Mouse (Mus musculus) frontal cortex, adult (tissue): ENCODE results near the gene Lrrc4.
A peak's percentile ranks its signal among the peaks of the same experiment; 100 is the strongest.

ENCODE experiments used
- ATAC-seq: cut with Nextera tagmentation; 2 replicates; pipeline ENCODE4 v1.9.2; 2017; ENCODE audit warnings: mild to moderate bottlenecking, moderate library complexity, mixed read lengths; ENCODE audit not compliant: low TSS enrichment

Lrrc4 gene

DNA sequence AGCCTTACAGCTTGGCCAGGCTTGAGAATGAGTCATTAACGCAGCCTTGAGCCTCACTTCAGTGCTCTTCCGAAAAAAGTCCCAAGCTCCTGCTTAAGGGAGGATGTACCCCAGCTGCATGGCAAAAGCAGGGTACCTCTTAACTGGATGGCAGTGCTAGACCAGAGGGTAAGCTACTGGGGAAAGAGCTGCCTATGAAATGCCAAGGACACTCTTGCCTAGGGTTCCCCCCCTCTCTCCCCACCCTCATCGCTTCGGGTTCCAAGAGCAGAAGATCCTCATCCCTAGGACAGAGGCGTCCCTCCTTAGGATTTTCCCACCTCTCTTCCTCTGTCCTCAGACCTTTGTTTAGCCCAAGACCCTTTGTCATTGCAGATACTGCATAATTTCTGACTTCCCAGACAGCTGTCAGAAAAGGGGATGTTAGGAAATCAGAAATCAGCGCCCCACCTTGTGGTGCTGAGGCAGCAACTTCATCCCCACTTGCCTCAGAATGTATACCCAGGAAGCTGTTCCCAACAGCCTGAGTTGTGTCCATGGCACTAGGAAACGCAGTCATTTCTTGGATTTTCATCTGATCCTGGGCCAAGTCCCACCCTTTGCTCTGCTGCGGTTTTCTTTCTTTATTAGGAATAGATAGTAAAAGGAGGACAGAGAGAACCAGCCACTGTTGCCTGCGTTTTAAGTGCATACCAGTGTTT lies 4.7 kb downstream of the Lrrc4 start:
- peak; percentile 8; the same call in 1 of the 2 replicates for ATAC-seq

DNA sequence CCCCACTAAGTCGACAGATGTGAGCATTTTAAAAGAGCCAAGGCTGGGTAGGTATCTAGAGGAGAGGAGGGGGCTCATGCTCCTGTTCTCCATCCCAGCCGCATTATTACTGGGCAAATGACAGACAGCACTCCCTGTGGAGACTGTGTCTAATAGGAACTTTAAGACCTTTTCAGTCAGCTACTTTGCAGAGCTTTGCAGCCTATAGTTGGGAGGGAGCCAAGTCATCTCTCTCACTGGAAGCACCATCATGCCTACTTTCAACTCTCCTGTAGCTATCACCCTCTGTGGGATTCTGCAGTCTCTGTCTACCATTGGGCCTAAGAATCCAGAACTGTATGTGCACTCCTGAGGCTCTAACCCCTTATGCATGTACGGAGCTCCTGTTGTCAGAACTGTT lies 5.7 kb downstream of the Lrrc4 start:
- no peak for ATAC-seq

GRCm38 (mm10) chr6:28823802-28824201 lies 7.7 kb downstream of the Lrrc4 start:
- ATAC-seq, result no peak

DNA sequence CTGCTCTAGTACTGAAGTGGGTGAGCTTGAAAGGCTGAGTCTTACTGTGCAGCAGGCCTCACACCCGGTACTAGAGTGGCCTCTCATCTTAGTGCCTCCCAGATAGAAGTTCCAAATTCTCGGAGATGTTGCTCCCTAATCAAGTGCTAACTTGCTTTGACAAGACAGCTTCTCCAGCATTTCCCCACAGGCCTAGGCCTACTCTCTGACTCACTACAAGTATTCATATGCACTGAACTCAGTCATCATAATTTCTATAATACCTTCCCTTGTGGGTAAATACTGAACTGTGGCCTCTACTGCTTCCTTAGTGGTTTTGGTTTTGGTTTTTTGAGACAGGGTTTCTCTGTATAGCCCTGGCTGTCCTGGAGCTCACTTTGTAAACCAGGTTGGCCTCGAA lies 8.2 kb downstream of the Lrrc4 start:
- no peak for ATAC-seq

GRCm38 (mm10) chr6:28822296-28822695 lies 9.3 kb downstream of the Lrrc4 start:
- ATAC-seq, result no peak

GRCm38 (mm10) chr6:28819509-28820358 lies 11.8 kb downstream of the Lrrc4 start:
- no peak for ATAC-seq

DNA sequence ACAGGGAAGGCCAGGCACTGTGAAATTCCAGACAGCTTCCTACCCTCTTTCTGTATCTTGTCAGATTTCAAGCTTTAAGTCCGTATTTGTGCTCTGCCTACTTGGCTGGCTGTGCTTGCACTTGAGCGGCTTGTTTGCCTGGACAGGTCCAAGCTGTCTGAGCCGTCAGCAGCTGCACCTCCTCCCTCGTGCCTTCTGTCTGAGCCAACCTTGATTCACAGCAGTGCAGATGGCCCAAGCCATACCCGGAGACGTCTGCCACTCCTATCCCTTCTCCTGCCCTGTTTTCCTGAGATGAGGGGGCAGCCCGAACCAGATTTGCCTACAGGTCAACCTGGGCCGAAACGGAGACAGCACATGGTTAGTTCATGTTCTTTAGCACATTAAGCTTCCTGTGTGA lies 14.5 kb downstream of the Lrrc4 start:
- ATAC-seq, result peak; percentile 58

DNA sequence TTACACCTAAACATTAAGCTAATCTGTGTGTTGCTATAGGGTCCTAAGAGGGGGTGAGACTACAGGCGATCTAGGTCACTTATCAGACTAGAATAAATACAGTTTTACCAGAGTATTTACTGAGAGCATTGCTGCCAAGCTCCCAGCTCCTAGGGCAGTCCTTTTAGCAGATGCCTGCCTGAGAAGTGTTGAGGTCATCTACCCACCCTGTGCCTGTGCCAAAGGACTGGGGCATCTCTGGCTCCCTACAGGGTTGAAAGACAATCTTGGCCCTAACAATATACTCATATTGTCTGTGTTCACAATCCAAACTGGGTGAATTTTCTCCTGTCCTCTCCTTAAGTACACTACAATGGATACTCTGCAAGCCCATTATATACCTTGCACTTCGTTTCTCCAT lies 16.7 kb downstream of the Lrrc4 start:
- ATAC-seq, result no peak

- peak; percentile 33 for ATAC-seq
Observed at GRCm38 (mm10) chr6:28813057-28813456, 18.5 kb downstream of the Lrrc4 start.

DNA sequence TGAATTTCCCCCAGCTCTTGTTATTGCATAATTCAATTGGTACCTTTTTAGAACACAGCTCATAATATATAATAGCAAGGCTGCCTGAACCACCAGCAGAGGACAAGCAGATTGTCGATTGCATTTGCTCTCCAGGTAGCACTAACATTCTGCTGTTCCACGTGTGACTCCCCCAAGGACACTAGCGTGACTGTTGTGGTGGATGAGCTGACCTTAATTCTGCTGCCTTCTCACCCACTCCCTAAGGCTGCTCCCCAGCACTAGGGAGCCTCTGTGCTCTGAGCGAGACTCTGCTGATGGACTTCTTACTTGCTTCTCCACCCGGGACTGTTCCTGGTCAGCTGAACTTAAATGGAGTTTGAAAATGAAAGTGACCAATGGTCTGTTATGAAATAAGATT lies 26.8 kb downstream of the Lrrc4 start:
- peak; percentile 14; the same call in 1 of the 2 replicates for ATAC-seq

GRCm38 (mm10) chr6:28803678-28804279 lies 27.8 kb downstream of the Lrrc4 start:
- ATAC-seq, result no peak

- peak; percentile 78 for ATAC-seq
Observed at GRCm38 (mm10) chr6:28800976-28801375, 30.6 kb downstream of the Lrrc4 start.

- no peak for ATAC-seq
Observed at GRCm38 (mm10) chr6:28799818-28800217, 31.7 kb downstream of the Lrrc4 start.

DNA sequence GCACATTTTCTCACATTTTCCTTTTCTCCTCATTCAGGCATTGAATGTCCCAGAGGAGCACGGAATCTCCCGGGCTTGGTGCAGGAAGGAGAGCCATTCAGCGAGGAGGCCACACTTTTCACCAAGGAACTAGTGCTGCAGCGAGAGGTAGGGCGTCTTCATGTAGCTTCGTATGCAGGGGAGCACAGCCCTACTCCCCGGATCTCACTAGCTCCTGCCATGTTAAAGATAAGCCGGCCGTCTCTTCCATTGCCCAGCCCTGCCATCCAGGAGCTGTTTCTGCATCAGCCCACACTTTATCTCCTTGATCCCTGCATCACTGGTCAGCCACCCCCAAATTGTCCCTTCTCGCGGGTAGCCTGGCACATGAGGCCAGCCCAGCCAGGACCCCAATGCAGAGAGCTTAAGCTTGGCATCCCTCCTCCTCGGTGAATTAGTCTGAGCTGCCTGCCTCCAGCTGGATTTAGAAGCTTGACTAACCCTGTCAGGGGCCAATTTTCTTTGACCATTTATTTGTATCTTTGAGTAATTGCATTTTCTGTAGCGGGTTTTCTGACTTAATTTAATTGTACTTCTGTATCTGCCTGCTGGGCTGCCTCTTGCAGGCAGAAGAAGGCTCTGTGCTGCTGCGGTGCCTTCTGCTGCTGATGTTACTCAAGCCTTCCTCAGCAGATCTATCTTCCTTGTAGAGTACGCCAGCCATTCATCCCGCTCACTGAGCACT lies 35.6 kb downstream of the Lrrc4 start:
- peak; percentile 18 for ATAC-seq

DNA sequence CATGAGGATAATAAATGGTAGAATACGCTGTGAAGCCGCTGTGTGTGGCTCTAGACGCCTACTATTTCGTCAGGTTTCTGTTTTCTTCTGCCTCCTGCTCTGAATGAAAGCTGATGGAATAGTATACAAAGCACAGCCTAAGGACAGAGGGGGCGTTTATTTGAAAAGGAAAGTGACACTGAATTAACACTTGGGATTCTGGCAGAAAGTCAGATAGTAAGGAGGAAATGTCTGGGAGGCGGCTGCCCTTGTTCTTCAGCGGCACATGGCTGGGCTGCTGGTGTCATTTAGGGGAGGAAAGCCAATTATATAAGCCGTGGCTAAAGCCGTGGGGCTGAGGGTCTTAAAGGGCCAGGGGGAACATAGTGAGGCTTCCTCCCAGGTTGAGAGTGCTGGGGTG lies 36.2 kb downstream of the Lrrc4 start:
- peak; percentile 32 for ATAC-seq

GRCm38 (mm10) chr6:28791809-28792208 lies 39.7 kb downstream of the Lrrc4 start:
- no peak for ATAC-seq

DNA sequence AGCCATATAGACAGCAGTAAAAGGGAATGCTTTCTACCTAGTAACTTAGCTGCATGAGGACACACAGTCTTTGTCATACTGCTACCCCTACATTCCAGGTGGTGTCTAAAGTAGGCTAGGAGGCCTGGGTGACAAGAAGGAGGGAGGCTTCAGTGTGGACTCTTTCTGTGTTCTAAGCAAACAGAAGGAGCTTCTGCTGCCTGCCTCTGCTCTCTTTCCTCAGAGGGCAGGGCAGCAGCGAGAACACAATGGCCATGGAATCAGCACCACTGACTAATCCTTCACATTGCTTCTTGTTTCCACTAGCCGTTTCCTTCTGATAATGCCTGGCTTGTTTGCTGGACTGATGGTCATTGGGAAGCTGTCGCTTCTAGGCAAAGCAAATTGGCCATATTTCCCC lies 40.4 kb downstream of the Lrrc4 start:
- ATAC-seq, result no peak

- ATAC-seq, result peak; percentile 35
Observed at GRCm38 (mm10) chr6:28789685-28790084, 41.9 kb downstream of the Lrrc4 start.

GRCm38 (mm10) chr6:28787133-28787532 lies 44.4 kb downstream of the Lrrc4 start:
- ATAC-seq, result no peak

DNA sequence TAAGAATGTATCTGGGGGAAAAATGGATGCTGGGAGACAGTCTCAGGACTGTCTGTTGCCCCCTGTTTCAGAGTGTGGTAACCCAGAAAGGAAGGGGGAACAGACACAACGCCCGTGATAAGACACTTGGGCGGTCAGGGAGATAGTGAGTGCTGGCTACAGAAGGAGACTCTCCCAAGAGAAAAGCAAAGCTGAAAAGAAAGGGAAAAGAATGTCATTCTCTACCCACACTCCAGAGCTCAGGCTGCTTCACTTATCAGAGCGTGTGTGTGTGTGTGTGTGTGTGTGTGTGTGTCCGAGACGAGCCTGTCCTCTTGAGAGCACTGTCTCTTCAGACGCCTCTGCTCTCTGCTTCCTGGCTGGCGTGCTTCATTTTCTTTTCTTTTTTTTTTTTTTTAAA lies 45.8 kb downstream of the Lrrc4 start:
- ATAC-seq, result no peak

DNA sequence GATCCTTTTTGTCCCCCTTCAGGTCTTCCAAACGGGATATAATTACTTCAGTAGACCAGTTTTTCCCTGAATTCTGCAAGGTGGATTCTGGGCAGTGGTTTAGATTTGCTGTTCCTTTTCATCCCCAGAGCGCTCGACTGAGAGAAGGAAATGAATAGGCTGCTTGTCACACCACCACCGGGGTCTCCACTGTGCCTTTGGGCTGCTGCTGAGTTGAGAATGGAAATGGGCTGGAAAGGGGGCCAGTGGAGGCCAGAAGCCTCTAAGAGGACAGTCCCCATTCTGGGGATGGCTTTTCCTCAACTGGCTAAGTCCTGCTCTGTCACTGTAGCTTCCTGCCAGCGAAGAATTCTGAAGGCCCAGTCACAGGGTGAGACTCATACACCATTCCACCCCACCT lies 47.6 kb downstream of the Lrrc4 start:
- ATAC-seq, result no peak

GRCm38 (mm10) chr6:28783082-28783647 lies 48.4 kb downstream of the Lrrc4 start:
- ATAC-seq, result peak; percentile 46
